Mouse (Mus musculus) cortical plate, adult 2 months (tissue): ENCODE data around the gene Asb16.

Source experiments
- CTCF ChIP-seq: fragments of 200-500 bp; IDR thresholded peaks from 2 replicates; pipeline ENCODE4 v1.5.1; 2011; ENCODE audit warnings: mild to moderate bottlenecking, control low read depth, low read length; ENCODE audit not compliant: insufficient read depth; ENCODE audit errors: extremely low read depth
- POLR2A ChIP-seq: fragments of 200-500 bp; IDR thresholded peaks from 2 replicates; pipeline ENCODE4 v1.6.1; 2011; ENCODE audit warnings: mild to moderate bottlenecking, low read length, control low read depth; ENCODE audit not compliant: insufficient read depth; ENCODE audit errors: extremely low read depth

GRCm38 (mm10) chr11:102240636-102241035, 27.9 kb upstream of the Asb16 start:
- TF ChIP-seq CTCF (no peak), POLR2A (no peak)
